Mouse (Mus musculus) CH12.LX (cell line): ENCODE results near the gene B3galt5. TPM values are rescaled to one million over a fixed set of nuclear protein-coding genes. Genes with fewer than 3 reads are reported as not detected.

ENCODE experiments used
- DNase-seq: peaks from one replicate; pipeline ENCODE4 v3.0.0-alpha.2; 2013; ENCODE audit errors: extremely low read depth
- H3K27ac ChIP-seq: 2 replicates; pipeline ENCODE4 v1.5.1; 2012; ENCODE audit warnings: low read depth, mild to moderate bottlenecking, control low read depth, moderate library complexity; ENCODE audit not compliant: insufficient read depth
- H3K27me3 ChIP-seq: replicated peaks from 2 replicates; pipeline ENCODE3; 2012; ENCODE audit warnings: inconsistent platforms
- H3K36me3 ChIP-seq, 2 experiments: replicated peaks in 1 of 2; 2 replicates each; pipeline versions ENCODE3 to v1.6.1; 2012; ENCODE audit warnings: inconsistent platforms in 1 of 2, low read length in 1 of 2, mild to moderate bottlenecking in 1 of 2, mixed read lengths in 1 of 2, moderate library complexity in 1 of 2; ENCODE audit not compliant: control insufficient read depth in 1 of 2, insufficient read depth in 1 of 2
- H3K4me1 ChIP-seq, 2 experiments: 2 replicates each; pipeline ENCODE4 v1.6.1; 2012; ENCODE audit warnings: inconsistent platforms in 1 of 2, moderate library complexity in 1 of 2; ENCODE audit not compliant: insufficient read depth in 2 of 2, control insufficient read depth in 1 of 2
- H3K4me2 ChIP-seq: 2 replicates; pipeline ENCODE4 v1.6.1; 2012; ENCODE audit warnings: low read depth, mild to moderate bottlenecking, control low read depth; ENCODE audit not compliant: poor library complexity, insufficient read depth, severe bottlenecking
- H3K4me3 ChIP-seq, 3 experiments: fragments of 150-350 bp in 1 of 3; sonication (generic) in 1 of 3; replicated peaks in 1 of 3; 2 replicates each; pipeline versions ENCODE3 to v1.5.1; 2011 to 2012; ENCODE audit warnings: low read depth in 2 of 3, low read length in 2 of 3, mild to moderate bottlenecking in 2 of 3, moderate library complexity in 2 of 3, control low read depth in 1 of 3, improper control_type of control experiment in 1 of 3, inconsistent platforms in 1 of 3, mixed read lengths in 1 of 3; ENCODE audit not compliant: poor library complexity in 1 of 3
- H3K79me2 ChIP-seq: replicated peaks from 2 replicates; pipeline ENCODE4 v1.6.1; 2012; ENCODE audit warnings: mild to moderate bottlenecking, moderate library complexity; ENCODE audit not compliant: control insufficient read depth, poor library complexity, insufficient read depth, severe bottlenecking; ENCODE audit errors: extremely low read depth
- H3K9ac ChIP-seq: 2 replicates; pipeline ENCODE4 v1.6.1; 2012; ENCODE audit warnings: low read depth, mild to moderate bottlenecking, control low read depth, moderate library complexity; ENCODE audit not compliant: insufficient read depth
- H3K9me3 ChIP-seq: replicated peaks from 2 replicates; pipeline ENCODE3; 2012; ENCODE audit warnings: low read length, inconsistent platforms, mixed read lengths
- BHLHE40 ChIP-seq: IDR thresholded peaks from 2 replicates; pipeline ENCODE4 v1.6.1; 2011; ENCODE audit warnings: mild to moderate bottlenecking, low read depth, low read length, improper control_type of control experiment
- CHD1 ChIP-seq: IDR thresholded peaks from 2 replicates; pipeline ENCODE4 v1.6.1; 2012; ENCODE audit warnings: low read depth, low read length, improper control_type of control experiment, inconsistent platforms
- CHD2 ChIP-seq: IDR thresholded peaks from 2 replicates; pipeline ENCODE4 v1.6.1; 2011; ENCODE audit warnings: low read length, improper control_type of control experiment
- ELF1 ChIP-seq: IDR thresholded peaks from 2 replicates; pipeline ENCODE4 v1.6.1; 2014; ENCODE audit warnings: low read depth, mild to moderate bottlenecking, inconsistent platforms, low read length, improper control_type of control experiment
- EP300 ChIP-seq: IDR thresholded peaks from 2 replicates; pipeline ENCODE4 v1.6.1; 2011; ENCODE audit warnings: low read length, improper control_type of control experiment
- ETS1 ChIP-seq: conservative IDR thresholded peaks from 2 replicates; pipeline ENCODE4 v1.6.1; 2012; ENCODE audit warnings: low read depth, mild to moderate bottlenecking, inconsistent platforms, low read length, improper control_type of control experiment, moderate library complexity
- GABPA ChIP-seq: IDR thresholded peaks from 2 replicates; pipeline ENCODE4 v1.6.1; 2012; ENCODE audit warnings: low read depth, low read length, improper control_type of control experiment, inconsistent platforms; ENCODE audit not compliant: insufficient replicate concordance
- JUND ChIP-seq: conservative IDR thresholded peaks from 2 replicates; pipeline ENCODE4 v1.6.1; 2011; ENCODE audit warnings: low read depth, low read length, improper control_type of control experiment
- KAT2A ChIP-seq: IDR thresholded peaks from 2 replicates; pipeline ENCODE4 v1.6.1; 2012; ENCODE audit warnings: low read length, improper control_type of control experiment, inconsistent platforms; ENCODE audit not compliant: insufficient replicate concordance
- MAFK ChIP-seq: IDR thresholded peaks from 2 replicates; pipeline ENCODE4 v1.6.1; 2011; ENCODE audit warnings: low read length, improper control_type of control experiment; ENCODE audit not compliant: insufficient replicate concordance
- MEF2A ChIP-seq: IDR thresholded peaks from 2 replicates; pipeline ENCODE4 v1.6.1; 2014; ENCODE audit warnings: low read depth, mild to moderate bottlenecking, inconsistent platforms, low read length, improper control_type of control experiment, borderline replicate concordance
- MXI1 ChIP-seq: IDR thresholded peaks from 2 replicates; pipeline ENCODE4 v1.6.1; 2011; ENCODE audit warnings: mild to moderate bottlenecking, low read depth, low read length, improper control_type of control experiment
- MYC ChIP-seq: IDR thresholded peaks from 2 replicates; pipeline ENCODE4 v1.6.1; 2011; ENCODE audit warnings: low read depth, mild to moderate bottlenecking, improper control_type of control experiment, low read length
- NRF1 ChIP-seq: IDR thresholded peaks from 2 replicates; pipeline ENCODE4 v1.6.1; 2014; ENCODE audit warnings: low read depth, mild to moderate bottlenecking, inconsistent platforms, low read length, improper control_type of control experiment, moderate library complexity
- PAX5 ChIP-seq: IDR thresholded peaks from 2 replicates; pipeline ENCODE4 v1.6.1; 2012; ENCODE audit warnings: low read length, inconsistent platforms, mixed read lengths
- POLR2A ChIP-seq: IDR thresholded peaks from 2 replicates; pipeline ENCODE4 v1.6.1; 2011; ENCODE audit warnings: low read depth, mild to moderate bottlenecking, improper control_type of control experiment, low read length
- RCOR1 ChIP-seq: conservative IDR thresholded peaks from 2 replicates; pipeline ENCODE4 v1.6.1; 2012; ENCODE audit warnings: low read depth, mild to moderate bottlenecking, inconsistent platforms, low read length, improper control_type of control experiment
- SIN3A ChIP-seq: IDR thresholded peaks from 2 replicates; pipeline ENCODE4 v1.6.1; 2012; ENCODE audit warnings: low read length, improper control_type of control experiment, inconsistent platforms
- TBP ChIP-seq: conservative IDR thresholded peaks from 2 replicates; pipeline ENCODE4 v1.6.1; 2011; ENCODE audit warnings: low read depth, low read length, improper control_type of control experiment
- TCF12 ChIP-seq: IDR thresholded peaks from 2 replicates; pipeline ENCODE4 v1.6.1; 2014; ENCODE audit warnings: low read depth, mild to moderate bottlenecking, inconsistent platforms, low read length, improper control_type of control experiment
- UBTF ChIP-seq: IDR thresholded peaks from 2 replicates; pipeline ENCODE4 v1.6.1; 2012; ENCODE audit warnings: low read depth, mild to moderate bottlenecking, inconsistent platforms, low read length, improper control_type of control experiment, moderate library complexity
- ZKSCAN1 ChIP-seq: IDR thresholded peaks from 2 replicates; pipeline ENCODE4 v1.6.1; 2012; ENCODE audit warnings: low read depth, inconsistent platforms, low read length, improper control_type of control experiment, borderline replicate concordance
- ZMIZ1 ChIP-seq: IDR thresholded peaks from 2 replicates; pipeline ENCODE4 v1.6.1; 2012; ENCODE audit warnings: low read depth, mild to moderate bottlenecking, inconsistent platforms, low read length, improper control_type of control experiment
- ZNF384 ChIP-seq: IDR thresholded peaks from 2 replicates; pipeline ENCODE4 v1.6.1; 2012; ENCODE audit warnings: low read depth, low read length, improper control_type of control experiment, inconsistent platforms
- dilution Hi-C: fragments of 300-500 bp; cut with MboI; formaldehyde crosslinking; loops from 2 replicates; pipeline ENCODE4 v1.14.3; 2020; ENCODE audit warnings: low sequenced_read_pairs; ENCODE audit not compliant: extremely low pct_unique_long_range_greater_than_20kb, extremely low pct_ligation_motif_present
- in situ Hi-C: fragments of 300-500 bp; cut with MboI; formaldehyde crosslinking; loops from 3 replicates; pipeline ENCODE4 v1.14.3; 2019; ENCODE audit warnings: low sequenced_read_pairs, low pct_ligation_motif_present, low pct_unique_long_range_greater_than_20kb, mixed read lengths
- polyA plus RNA-seq: library from polyadenylated mRNA; unstranded; fragments of >175 nt; gene quantifications from 2 replicates; pipeline ENCODE4 v1.2.1, GENCODE M21; 2012; ENCODE audit warnings: low read depth; ENCODE audit not compliant: insufficient read length
- total RNA-seq, 2 experiments: library from RNA; depleted of rRNA; stranded (reverse); fragments of 300-350 nt in 1 of 2; fragments of >200 nt in 1 of 2; gene quantifications; 2 replicates each; pipeline ENCODE4 v1.2.3; 2012 to 2014

The B3galt5 gene
- total and polyA plus RNA-seq, 3 experiments = 0.04 to 0.87 (median 0.23) TPM

- no peak for DNase-seq
- Histone ChIP-seq H3K9ac (no peak overlapping the region), H3K4me1 (peaks cover 4 to 25% of the 10 kb centered on the region in 2 experiments), H3K27ac (no peak overlapping the region), H3K36me3 (no peaks in the 10 kb centered on the region), H3K9me3 (no peaks in the 10 kb centered on the region), H3K4me2 (no peak overlapping the region), H3K4me3 (no peak overlapping the region), H3K27me3 (no peaks in the 10 kb centered on the region), H3K79me2 (no peaks in the 10 kb centered on the region)
- TF ChIP-seq TBP (no peak), CHD1 (no peak), MEF2A (no peak), JUND (no peak), POLR2A (no peak), NRF1 (no peak), UBTF (no peak), MYC (no peak), BHLHE40 (no peak), CHD2 (no peak), TCF12 (no peak), RCOR1 (no peak), PAX5 (no peak), ZMIZ1 (no peak), KAT2A (no peak), ZNF384 (no peak), ELF1 (no peak), GABPA (no peak)
- dilution Hi-C loops (no loop called here), in situ Hi-C loops (no loop called here)
Measured at GRCm38 (mm10) chr16:96323166-96323565, 87.6 kb downstream of the B3galt5 start.

GRCm38 (mm10) chr16:96326110-96326999 is 90.8 kb downstream of the B3galt5 start:
- TF ChIP-seq CHD2 (no peak), ETS1 (no peak), MXI1 (no peak), CHD1 (no peak), SIN3A (no peak), MAFK (no peak), ZKSCAN1 (no peak), MEF2A (no peak), UBTF (no peak), RCOR1 (no peak), EP300 (no peak)
- dilution Hi-C loops = no loop called here
- no peaks in the 10 kb centered on the region for H3K27me3 ChIP-seq

More at GRCm38 (mm10) chr16:96326110-96326999, 90.8 kb downstream of the B3galt5 start:
- Histone ChIP-seq H3K9ac (no peak overlapping the region), H3K79me2 (no peaks in the 10 kb centered on the region), H3K4me3 (no peak overlapping the region), H3K36me3 (no peaks in the 10 kb centered on the region), H3K27ac (no peak overlapping the region), H3K4me2 (no peak overlapping the region), H3K4me1 (peaks cover 4 to 25% of the 10 kb centered on the region in 2 experiments), H3K9me3 (no peaks in the 10 kb centered on the region)
- in situ Hi-C loops = loop anchor here (25.0 kb wide), 1 partner anchor 289 kb away; no protein-coding TSS in a partner anchor
- no peak for DNase-seq
